Mouse (Mus musculus): ENCODE measurements around the gene 1700020L24Rik. TPM values are rescaled to one million over a fixed set of nuclear protein-coding genes. Genes with fewer than 3 reads are reported as not detected.

Gene 1700020L24Rik
- not detected for total RNA-seq (2022)

DNA sequence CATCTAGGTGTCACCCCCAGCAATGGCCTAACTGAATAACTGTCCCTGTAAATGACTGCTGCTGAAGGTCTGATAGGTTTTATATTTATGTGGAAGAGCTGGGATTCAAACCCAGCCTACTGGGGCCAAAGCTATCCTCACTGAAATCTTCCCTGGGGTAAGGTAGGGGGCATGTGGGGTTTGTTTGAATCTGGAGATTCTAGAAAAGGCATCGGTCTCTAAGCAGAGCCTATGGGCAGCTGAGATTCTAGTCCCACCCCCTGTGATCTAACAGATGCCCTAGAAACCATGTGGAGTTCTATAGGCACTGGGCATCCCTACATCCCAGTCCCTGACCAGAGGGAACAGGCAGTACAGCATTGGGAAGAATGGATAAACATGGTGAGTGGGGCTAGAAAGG is at the start of gene 1700020L24Rik:
1700020L24Rik (plus strand) TSS at position 301 of the 400 bp plus-strand sequence.
- DNase-seq (ENCODE audit: low spot score) = no peak

DNA sequence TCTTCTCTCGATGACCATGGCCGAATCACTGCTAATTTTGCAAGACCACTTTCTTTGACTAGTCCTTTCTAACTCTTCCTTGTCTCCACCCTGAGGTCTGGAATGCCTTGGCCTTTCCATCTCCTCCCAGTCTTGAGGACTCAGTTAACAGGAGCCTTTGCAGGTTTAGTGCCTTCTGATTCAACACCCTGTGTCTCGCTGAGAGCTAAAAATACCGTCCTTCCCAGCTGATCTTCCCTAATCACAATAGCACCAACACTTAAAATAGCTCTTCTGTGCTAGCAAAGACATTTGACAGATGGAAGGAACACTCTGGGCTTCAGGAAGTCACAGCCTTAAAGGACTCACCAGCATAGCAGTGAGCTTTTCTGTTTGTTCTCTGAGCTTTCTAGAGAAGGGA is 44.4 kb upstream of the 1700020L24Rik start:
- peak; percentile 53 for DNase-seq (ENCODE audit: low spot score)

DNA sequence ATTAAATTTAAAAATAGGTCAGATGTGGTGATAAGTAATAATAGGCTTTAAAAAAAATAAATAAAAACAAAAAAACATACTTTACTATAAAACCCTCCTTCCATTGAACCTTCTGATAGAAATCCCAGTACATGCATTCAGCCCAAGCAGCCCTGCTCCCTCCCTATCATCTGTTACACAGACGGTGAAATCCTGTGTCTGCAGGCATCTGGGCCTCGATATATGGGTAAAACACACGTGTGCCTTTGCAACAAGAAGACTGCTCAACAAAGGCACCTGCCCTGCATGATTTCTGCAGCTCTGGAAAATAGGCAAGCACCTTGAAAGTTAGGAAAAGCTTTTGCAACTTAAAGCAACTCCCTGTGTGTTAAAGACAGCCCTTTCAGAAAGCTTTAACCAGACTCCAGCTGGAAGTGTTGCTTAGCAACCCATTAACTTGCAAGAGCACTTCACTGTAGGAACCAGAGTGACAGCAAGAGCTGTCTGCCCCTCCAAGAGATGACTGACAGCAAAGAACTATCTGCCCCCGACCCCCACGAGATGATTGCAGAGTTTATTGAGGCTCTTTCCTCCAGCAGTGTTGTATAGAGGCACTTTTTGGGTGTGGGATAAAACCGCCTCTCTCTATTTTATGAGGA is 42.6 kb upstream of the 1700020L24Rik start:
- DNase-seq (ENCODE audit: low spot score) = no peak

DNA sequence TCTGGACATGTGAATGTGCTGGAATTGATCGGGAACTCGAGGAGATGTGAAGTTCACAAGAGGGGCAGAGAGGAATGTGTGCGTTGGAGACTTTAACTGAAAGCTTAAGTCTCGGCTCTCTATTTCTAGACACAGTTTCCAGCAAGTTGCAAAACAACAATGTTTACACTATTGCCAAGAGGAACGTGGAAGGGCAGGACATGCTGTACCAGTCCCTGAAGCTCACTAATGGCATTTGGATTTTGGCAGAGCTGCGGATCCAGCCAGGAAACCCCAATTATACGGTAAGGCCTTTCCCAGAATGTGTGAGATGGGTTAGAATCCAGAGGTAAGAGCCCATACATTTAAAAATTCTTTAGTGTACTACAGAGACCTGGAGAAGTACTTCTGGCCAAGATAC is 39.9 kb upstream of the 1700020L24Rik start:
- DNase-seq (ENCODE audit: low spot score) = peak; percentile 40

DNA sequence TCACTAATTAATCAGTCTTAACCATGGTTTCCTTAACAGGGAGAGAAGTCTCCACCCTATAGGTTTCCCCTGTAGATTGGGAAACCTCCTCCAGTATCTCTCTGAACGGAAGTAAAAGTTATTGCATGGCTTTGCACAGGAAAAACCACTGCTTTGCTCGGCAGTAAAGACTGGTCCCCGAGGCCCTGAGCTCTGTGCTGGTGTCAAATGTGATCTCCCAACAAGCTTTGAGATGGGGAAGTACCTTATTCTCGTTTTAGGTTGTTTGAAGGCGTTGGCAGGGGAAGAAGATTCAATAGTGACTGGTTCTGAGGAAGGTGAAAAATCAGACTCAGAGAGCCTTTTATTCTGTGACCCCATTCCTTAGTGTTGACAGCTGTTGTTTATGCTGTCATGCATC is 38.8 kb upstream of the 1700020L24Rik start:
- no peak for DNase-seq (ENCODE audit: low spot score)

DNA sequence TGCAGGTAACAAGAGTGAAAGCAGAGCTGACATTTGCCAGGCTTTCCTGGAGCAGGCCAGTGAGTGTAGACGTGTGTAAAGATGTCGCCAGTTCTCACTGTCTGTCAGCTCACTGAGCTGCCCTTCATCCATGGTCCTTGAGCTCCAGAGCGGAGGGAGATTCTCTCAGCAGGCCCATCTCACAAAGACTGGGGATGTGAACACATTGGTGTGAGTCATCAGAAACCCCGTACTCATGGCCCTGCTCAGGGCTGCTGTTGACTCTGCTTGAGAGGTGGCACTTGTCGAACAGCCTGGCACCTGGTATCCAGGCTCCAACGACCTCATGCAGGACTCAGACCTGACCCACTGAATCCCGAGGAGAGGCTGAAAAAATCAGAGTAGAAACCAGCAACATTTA is 33.7 kb upstream of the 1700020L24Rik start:
- no peak for DNase-seq (ENCODE audit: low spot score)

DNA sequence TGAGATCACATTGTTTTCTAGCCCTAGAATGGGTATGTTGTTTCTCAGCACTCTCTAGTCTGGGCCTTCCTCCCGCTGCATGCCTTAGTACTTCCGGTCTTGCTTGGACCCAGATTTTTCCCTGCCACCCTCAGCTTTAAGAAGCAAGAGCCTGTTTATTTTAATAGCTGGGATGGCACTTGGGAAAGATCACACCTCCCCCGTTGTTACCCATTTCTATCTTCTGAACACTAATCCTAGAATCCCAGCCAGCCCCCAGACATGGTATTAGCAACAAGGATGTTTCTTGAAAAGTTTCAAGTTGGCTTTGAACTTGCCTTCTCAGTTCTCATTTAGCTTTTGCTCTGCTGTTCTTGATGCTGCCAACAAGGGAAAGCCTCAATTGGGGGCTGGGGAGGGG is 31.1 kb upstream of the 1700020L24Rik start:
- no peak for DNase-seq (ENCODE audit: low spot score)

DNA sequence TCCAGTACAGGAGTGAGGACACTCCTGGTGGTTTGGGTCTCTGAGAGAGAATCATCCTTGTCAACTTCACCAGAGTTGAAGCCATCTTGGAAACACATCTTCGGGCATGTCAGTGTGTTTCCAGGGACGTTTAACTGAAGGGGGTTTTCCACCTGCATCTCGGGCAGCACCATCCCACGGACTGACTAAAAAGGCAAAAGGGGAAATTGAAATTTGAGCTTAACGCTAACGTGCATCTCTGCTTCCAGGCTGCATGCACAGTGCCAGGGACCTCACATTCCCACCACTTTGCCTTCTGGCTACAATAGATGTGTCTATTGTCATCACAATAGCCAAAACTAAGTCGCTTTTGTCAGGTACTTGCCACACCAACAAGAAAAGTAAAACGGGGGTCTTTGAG is 29.2 kb upstream of the 1700020L24Rik start:
- no peak for DNase-seq (ENCODE audit: low spot score)

DNA sequence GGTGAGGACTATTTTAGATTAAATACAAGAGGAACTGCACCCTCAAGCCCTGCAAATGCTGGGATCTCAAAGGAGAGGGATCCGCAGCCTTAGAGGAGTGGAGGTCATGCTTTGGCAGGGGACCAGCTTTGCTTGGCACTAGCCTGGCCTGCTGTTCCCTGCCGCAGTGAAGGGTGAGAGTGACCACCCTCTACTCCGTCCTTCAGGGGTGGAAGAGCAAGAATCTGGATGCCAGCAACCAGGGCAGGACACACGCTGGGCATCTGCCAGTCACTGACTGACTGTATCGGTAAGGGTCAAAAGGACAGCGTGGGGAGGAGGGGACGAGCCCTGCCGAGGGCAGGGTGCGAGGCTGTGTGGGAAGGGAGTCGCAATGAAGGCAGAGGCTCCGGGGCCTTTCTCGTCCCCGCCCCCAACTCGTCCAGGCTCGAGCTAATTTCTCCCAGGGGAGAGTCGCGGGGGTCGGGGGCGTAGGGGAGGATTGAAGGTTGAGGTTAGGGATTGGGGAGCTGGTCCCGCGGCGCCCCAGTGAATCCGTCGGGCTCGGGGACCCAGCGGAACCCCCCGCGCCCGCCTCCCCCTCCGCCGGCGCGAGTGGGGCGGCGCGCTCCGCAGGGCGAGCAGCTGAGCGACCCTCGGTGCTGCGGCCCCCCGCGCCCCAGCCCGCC is 28.3 kb upstream of the 1700020L24Rik start, which contains the start of gene Rasl10b:
Rasl10b (plus strand) TSS at position 51 of the 668 bp plus-strand sequence.
- DNase-seq (ENCODE audit: low spot score) = peak; percentile 31

DNA sequence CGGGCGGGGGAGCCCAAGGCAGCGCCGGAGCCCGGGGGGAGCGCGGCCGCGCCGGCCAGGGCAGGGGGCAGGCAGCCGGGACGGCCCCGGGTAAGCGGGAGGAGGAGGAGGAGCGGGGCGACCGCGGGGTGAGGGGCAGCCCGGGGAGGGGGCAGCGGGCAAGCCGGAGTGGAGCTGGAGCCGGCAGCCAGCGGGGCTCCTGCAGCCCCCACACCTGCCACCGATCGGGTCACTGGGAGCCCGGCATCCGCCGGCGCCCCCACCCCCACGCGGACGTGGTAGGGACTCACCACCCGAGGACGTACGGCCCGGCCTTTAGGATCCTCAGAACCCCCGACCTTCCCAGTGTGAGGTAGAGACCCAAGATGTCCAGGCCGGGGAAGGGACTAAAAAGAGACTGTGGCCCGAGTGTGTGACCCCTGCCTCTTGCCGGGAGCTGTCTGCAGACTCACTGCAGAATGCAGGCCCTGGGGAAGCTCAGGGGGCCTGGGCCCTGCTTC is 27.6 kb upstream of the 1700020L24Rik start:
- no peak for DNase-seq (ENCODE audit: low spot score)

DNA sequence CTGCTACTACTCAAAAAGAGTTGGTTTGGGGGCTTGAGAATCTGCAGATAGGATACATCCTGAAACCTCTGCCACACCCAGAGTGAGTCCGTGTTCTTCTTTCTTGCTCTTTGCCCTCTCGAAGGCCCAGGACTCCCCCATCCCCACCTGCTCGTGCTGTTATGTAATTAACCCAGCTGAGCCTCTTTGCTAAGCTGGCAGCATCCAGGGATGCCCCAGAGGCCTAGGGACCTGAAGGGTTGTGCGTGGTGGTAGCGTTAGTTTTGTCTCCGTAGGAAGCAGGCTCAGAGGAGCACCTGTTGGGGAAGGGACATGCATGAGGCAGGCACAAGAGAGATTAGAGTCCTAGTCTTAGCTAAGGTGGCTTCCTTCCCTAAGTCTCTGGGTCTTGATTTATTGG is 27.0 kb upstream of the 1700020L24Rik start:
- DNase-seq (ENCODE audit: low spot score) = no peak

DNA sequence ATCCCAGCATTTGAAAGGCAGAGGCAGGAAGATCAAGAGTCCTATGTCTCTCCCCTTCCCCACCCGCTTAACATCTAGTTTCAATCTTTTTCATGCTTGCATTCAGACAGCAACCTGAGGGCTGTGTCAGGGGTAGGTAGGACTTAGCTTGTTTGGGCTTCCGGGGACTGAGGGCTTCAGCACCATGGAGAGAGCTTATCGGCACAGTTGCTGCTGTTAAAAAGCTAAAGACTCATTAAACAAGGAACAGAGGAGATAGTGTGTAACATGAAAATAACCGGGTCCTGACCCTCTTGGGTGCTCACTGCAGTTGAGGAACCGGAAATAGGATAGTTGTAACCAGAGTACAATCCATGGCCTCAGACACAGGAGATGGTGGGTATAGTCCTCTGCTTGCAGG is 20.4 kb upstream of the 1700020L24Rik start:
- peak; percentile 35 for DNase-seq (ENCODE audit: low spot score)

DNA sequence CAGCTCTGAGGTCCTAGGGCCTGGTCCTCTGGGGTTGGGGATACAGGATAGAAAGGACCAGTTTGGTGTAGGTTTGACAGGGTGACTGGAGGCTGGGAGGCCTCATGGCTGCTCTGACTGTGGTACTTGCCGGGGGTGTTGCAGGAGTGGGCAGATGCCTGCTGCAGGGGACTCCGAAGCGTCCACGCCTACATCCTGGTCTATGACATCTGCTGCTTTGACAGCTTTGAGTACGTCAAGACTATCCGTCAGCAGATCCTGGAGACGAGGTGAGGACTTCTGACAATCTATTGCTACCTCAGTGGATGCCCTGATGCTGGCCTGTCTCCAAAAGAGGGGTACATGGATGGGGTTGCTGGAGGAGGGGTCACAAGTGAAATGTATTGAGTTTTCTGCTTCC is 19.8 kb upstream of the 1700020L24Rik start:
- DNase-seq (ENCODE audit: low spot score) = no peak

DNA sequence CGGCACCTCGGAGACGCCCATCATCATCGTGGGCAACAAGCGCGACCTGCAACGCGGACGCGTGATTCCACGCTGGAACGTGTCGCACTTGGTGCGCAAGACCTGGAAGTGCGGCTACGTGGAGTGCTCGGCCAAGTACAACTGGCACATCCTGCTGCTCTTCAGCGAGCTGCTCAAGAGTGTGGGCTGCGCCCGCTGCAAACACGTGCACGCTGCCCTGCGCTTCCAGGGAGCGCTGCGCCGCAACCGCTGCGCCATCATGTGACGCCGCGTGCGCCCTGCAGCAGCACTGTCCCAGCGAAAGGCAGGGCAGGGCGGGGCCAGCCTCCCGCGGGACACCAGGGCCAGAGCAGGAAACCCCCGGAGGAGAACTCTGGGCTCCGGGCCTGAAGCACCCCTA is 18.9 kb upstream of the 1700020L24Rik start:
- no peak for DNase-seq (ENCODE audit: low spot score)

DNA sequence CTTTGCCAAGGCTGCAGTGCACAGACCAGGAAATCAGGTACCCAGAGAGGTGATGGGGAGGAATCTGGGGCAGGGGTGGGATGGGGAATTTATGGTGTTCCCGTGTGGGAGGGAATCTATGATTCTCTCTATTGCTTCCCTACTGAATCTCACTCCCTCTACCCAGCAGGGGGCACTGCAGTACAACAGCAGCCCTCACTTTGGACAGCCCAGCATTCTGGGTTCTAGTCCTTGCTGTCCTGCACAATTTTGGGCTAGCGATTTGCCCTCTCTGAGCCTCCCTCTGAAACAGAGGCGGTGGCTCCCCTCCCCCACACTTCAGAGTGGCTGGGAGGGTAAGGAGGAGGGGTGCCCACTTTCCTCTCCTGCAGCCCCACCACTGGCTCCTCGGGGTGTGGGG is 17.1 kb upstream of the 1700020L24Rik start:
- DNase-seq (ENCODE audit: low spot score) = no peak

DNA sequence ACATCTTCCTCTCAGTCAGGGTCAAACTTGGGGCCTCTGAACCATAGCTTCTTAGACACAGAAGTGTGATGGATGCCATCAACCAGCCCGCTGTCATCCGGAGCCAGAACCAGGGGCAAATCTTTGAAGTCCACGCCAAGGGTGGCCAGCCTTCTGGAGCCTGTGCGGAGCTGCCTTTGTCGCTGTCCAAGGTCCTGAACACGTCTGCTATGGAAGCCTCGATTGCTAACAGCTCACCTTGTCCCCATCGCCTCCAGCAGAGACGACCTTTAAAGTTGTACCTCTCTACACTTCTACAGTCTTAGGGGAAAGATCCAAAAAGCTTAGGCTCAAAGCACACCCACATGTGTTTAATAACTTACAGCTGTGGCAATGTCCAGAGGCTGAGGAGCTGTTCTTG is 16.2 kb upstream of the 1700020L24Rik start:
- DNase-seq (ENCODE audit: low spot score) = no peak

DNA sequence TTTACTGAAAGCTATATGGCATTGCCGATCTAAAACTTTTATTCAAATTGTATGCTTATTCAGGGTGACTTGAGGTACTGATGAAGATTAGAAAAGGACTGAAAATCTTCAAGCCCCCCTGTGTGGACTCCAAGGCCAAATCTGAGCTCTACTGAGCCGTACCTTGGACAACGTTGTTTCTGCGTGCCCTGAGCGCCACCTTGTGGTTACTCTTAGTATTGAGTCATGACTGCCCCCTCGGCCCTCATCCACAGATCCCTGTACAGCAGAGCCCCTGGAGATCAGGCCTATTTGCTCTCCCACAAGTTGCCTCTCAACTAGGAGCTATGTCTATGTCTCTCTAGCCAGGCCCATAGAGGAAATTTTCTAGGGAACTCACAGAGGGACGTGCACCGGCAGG is 12.8 kb upstream of the 1700020L24Rik start:
- DNase-seq (ENCODE audit: low spot score) = peak; percentile 62

DNA sequence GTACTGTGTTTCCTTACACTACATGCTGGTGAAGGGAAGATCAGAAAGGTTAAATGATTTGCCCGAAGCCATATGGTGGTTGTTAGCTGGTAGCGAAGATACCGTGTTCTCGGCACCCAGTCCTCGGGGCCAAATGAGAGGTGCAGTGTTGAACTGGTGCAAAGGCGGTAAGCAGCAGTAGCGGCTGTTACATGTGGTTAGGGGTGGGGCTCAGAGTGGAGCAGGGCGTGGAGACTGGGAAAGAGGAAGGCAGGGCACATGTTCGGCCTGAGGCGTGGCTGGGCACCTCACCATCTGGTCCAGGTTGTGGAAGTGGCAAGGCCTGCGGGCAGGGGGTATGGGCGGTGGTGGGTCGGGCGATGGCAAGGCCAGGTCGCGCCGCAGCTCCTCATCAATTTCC is 10.5 kb upstream of the 1700020L24Rik start:
- DNase-seq (ENCODE audit: low spot score) = no peak

DNA sequence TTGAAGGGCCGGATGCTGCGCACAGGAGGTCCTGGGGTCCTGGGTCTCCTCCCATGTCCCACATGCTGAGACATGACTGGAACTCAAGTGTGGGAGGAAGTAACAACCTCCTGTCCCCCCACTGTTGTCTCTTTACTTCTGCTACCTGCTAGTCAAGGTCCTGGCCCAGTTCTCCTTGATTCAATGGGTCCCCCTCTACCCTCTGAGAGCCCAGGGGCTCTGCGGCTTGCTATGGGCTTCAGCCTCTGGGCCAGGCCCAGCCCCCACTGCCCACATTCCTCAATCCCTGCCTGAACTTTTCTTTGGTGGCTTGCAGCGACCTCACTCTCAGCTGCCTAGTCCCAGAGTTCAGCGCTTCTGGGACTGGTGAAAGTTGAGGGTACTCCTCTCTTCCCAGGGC is 8.1 kb upstream of the 1700020L24Rik start, which contains the start of gene Gas2l2:
Gas2l2 (minus strand) TSS at position 101 of the 400 bp plus-strand sequence.
- no peak for DNase-seq (ENCODE audit: low spot score)

DNA sequence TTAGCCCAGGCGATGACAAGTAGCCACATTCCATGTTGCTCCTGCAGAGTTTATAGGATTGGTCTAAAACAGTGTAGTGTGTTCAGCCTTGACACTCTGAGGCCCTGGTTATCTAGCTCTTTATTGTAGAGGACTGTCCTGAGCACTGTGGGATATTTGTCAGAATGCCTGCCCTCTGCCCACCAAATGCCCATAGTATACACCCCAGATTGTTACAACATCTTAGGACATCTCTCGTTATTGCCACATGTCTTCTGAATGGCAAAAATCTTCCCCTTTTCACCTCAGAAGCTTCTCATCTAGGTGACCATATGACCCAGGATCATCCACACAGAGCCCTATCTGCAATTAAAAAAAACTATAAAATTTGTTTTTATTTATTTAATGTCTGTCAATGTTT is 4.9 kb upstream of the 1700020L24Rik start:
- no peak for DNase-seq (ENCODE audit: low spot score)

DNA sequence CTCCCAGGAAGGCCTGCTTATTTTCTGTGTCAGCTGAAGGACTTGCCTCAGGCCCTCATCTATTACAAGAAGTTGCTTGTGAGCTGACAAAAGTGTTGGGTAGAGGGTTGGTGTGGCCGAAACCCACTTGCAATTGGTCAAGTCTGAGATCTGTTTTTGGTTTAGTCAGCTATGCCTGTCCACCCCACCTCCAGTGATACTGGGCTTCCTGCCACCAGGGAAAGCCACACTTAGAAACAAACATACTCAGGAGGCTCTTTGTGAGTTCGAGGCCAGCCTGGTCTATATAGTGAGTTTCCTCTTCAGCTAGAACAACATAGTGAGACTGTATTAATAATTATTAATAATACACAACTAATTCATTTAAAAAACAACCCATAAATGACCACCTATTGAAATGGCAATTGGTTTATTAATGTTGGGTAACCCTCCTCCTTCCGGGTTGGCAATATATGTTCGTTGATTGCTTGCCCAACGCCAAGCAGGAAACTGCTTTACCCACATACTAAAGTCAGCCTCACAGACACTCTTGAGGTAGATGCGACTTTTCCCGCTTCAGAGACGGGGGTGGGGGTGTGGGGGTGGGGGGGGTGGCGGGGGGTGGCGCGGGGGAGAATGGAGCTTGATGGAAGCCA is 2.1 kb downstream of the 1700020L24Rik start:
- DNase-seq (ENCODE audit: low spot score) = no peak

Data from heart, adult 8-10 months (tissue).